Mouse (Mus musculus) forebrain, embryonic 16.5 days (tissue): Measurements from ENCODE around the gene Mvk. TPM values are rescaled to one million over a fixed set of nuclear protein-coding genes. Genes with fewer than 3 reads are reported as not detected.
A peak's percentile ranks its signal among the peaks of the same experiment; 100 is the strongest.

Source experiments
- ATAC-seq: fragments of 200-750 bp; cut with Nextera tagmentation; 2 replicates; pipeline ENCODE4 v1.8.0; 2017; ENCODE audit warnings: mild to moderate bottlenecking, moderate library complexity
- H3K27ac ChIP-seq: fragments of 300-500 bp; sonication (generic); 2 replicates; pipeline ENCODE4 v1.5.1; 2014; ENCODE audit warnings: low read length, control low read depth
- H3K27me3 ChIP-seq: fragments of 300-500 bp; sonication (generic); replicated peaks from 2 replicates; pipeline ENCODE4 v1.6.1; 2014; ENCODE audit warnings: low read length; ENCODE audit not compliant: control insufficient read depth, insufficient read depth
- H3K36me3 ChIP-seq: fragments of 300-500 bp; sonication (generic); 2 replicates; pipeline ENCODE4 v1.6.1; 2014; ENCODE audit not compliant: control insufficient read depth, insufficient read depth
- H3K4me1 ChIP-seq: fragments of 300-500 bp; sonication (generic); replicated peaks from 2 replicates; pipeline ENCODE4 v1.6.1; 2014; ENCODE audit warnings: low read length; ENCODE audit not compliant: control insufficient read depth, insufficient read depth
- H3K4me2 ChIP-seq: fragments of 300-500 bp; sonication (generic); 2 replicates; pipeline ENCODE4 v1.6.1; 2014; ENCODE audit warnings: mild to moderate bottlenecking, low read length, control low read depth
- H3K4me3 ChIP-seq: fragments of 300-500 bp; sonication (generic); replicated peaks from 2 replicates; pipeline ENCODE4 v1.5.1; 2014; ENCODE audit warnings: mild to moderate bottlenecking, low read length, control low read depth
- H3K9ac ChIP-seq: fragments of 300-500 bp; sonication (generic); replicated peaks from 2 replicates; pipeline ENCODE4 v1.6.1; 2014; ENCODE audit warnings: low read depth, low read length, control low read depth
- H3K9me3 ChIP-seq: fragments of 300-500 bp; sonication (generic); 2 replicates; pipeline ENCODE4 v1.6.1; 2016; ENCODE audit warnings: low read length; ENCODE audit not compliant: control insufficient read depth
- WGBS: fragments of 180-500 bp; shearing (Covaris S2); extraction: QIAGEN DNeasy Blood & Tissue Kit; methylation state at CpG from one replicate; pipeline ENCODE4 v1.1.7; 2014; 5-methylcytosine and 5-hydroxymethylcytosine counted together
- polyA plus RNA-seq: library from polyadenylated mRNA; unstranded; fragments of >200 nt; fragmentation: Nextera tagmentation; extraction: Ambion mirVana; gene quantifications from 2 replicates; pipeline ENCODE4 v1.2.1, GENCODE M21; 2015

Mvk gene
- polyA plus RNA-seq, 1 experiment from 2014 or later, result 48.1 TPM

GRCm38 (mm10) chr5:114435588-114435987, 8.5 kb upstream of the Mvk start:
- WGBS, result 93% methylated on average over 14 of the region's 14 CpGs
- Histone ChIP-seq H3K27ac (no peak overlapping the region), H3K9me3 (no peaks in the 10 kb centered on the region), H3K27me3 (no peaks in the 10 kb centered on the region), H3K4me2 (no peak overlapping the region), H3K9ac (no peak overlapping the region), H3K36me3 (no peaks in the 10 kb centered on the region), H3K4me1 (no peaks in the 10 kb centered on the region), H3K4me3 (no peak overlapping the region)
- ATAC-seq, result no peak

GRCm38 (mm10) chr5:114444368-114444692, 261 bp downstream of the Mvk start:
- no peaks in the 10 kb centered on the region for H3K9me3 ChIP-seq
- H3K4me3 ChIP-seq, result peak overlapping the region; percentile 69
- H3K4me1 ChIP-seq, result peaks cover 10% of the 10 kb centered on the region
- H3K9ac ChIP-seq, result peak overlapping the region; percentile 69
- H3K27me3 ChIP-seq, result no peaks in the 10 kb centered on the region
- WGBS, result under 1% methylated on average over 21 of the region's 21 CpGs
- peak; percentile 27 for ATAC-seq
- no peak overlapping the region for H3K27ac ChIP-seq
- no peaks in the 10 kb centered on the region for H3K36me3 ChIP-seq
- peak overlapping the region; percentile 89 for H3K4me2 ChIP-seq

GRCm38 (mm10) chr5:114449011-114449410, 4.9 kb downstream of the Mvk start:
- H3K9me3 ChIP-seq, result no peaks in the 10 kb centered on the region
- peaks cover 8% of the 10 kb centered on the region for H3K4me1 ChIP-seq
- no peaks in the 10 kb centered on the region for H3K27me3 ChIP-seq
- H3K4me3 ChIP-seq, result no peak overlapping the region
- 90% methylated on average over 4 of the region's 4 CpGs for WGBS
- ATAC-seq, result no peak
- no peak overlapping the region for H3K9ac ChIP-seq
- no peak overlapping the region for H3K4me2 ChIP-seq
- H3K27ac ChIP-seq, result no peak overlapping the region
- H3K36me3 ChIP-seq, result no peaks in the 10 kb centered on the region

GRCm38 (mm10) chr5:114456287-114456686, 12.2 kb downstream of the Mvk start:
- no peak overlapping the region for H3K27ac ChIP-seq
- 75% methylated on average over 9 of the region's 9 CpGs for WGBS
- H3K4me3 ChIP-seq, result no peak overlapping the region
- ATAC-seq, result no peak
- no peak overlapping the region for H3K9ac ChIP-seq
- no peaks in the 10 kb centered on the region for H3K9me3 ChIP-seq
- no peaks in the 10 kb centered on the region for H3K36me3 ChIP-seq
- H3K27me3 ChIP-seq, result no peaks in the 10 kb centered on the region
- peaks cover 3% of the 10 kb centered on the region for H3K4me1 ChIP-seq
- H3K4me2 ChIP-seq, result no peak overlapping the region

GRCm38 (mm10) chr5:114456995-114457605, 13.0 kb downstream of the Mvk start:
- H3K4me3 ChIP-seq, result no peak overlapping the region
- ATAC-seq, result no peak
- H3K27ac ChIP-seq, result no peak overlapping the region
- WGBS, result 71% methylated on average over 16 of the region's 16 CpGs
- no peaks in the 10 kb centered on the region for H3K9me3 ChIP-seq
- peaks cover 6% of the 10 kb centered on the region for H3K4me1 ChIP-seq
- no peak overlapping the region for H3K9ac ChIP-seq
- no peaks in the 10 kb centered on the region for H3K36me3 ChIP-seq
- H3K27me3 ChIP-seq, result no peaks in the 10 kb centered on the region
- H3K4me2 ChIP-seq, result no peak overlapping the region

GRCm38 (mm10) chr5:114461238-114461637, 17.2 kb downstream of the Mvk start:
- Histone ChIP-seq H3K27me3 (0 out of 2 replicates have a peak, but pooled peaks cover 3% of the 10 kb centered on the region), H3K9ac (no peak overlapping the region), H3K36me3 (no peaks in the 10 kb centered on the region), H3K27ac (no peak overlapping the region), H3K4me1 (peaks cover 15% of the 10 kb centered on the region), H3K4me3 (no peak overlapping the region), H3K9me3 (no peaks in the 10 kb centered on the region), H3K4me2 (no peak overlapping the region)
- ATAC-seq, result peak; percentile 58
- WGBS, result 3% methylated on average over 7 of the region's 7 CpGs

- Histone ChIP-seq H3K27me3 (0 out of 2 replicates have a peak, but pooled peaks cover 3% of the 10 kb centered on the region), H3K4me1 (peaks cover 23% of the 10 kb centered on the region)
- 69% methylated on average over 24 of the region's 24 CpGs for WGBS
Observed at GRCm38 (mm10) chr5:114462067-114463040, 18.3 kb downstream of the Mvk start.

GRCm38 (mm10) chr5:114464561-114464960, 20.5 kb downstream of the Mvk start:
- Histone ChIP-seq H3K27ac (no peak overlapping the region), H3K9ac (no peak overlapping the region), H3K9me3 (no peaks in the 10 kb centered on the region), H3K4me1 (peaks cover 39% of the 10 kb centered on the region), H3K27me3 (peaks cover 8% of the 10 kb centered on the region), H3K4me2 (no peak overlapping the region), H3K4me3 (no peak overlapping the region), H3K36me3 (no peaks in the 10 kb centered on the region)
- WGBS, result 89% methylated on average over 2 of the region's 2 CpGs
- ATAC-seq, result no peak

More at GRCm38 (mm10) chr5:114462067-114463040, 18.3 kb downstream of the Mvk start:
- H3K36me3 ChIP-seq, result no peaks in the 10 kb centered on the region
- H3K4me2 ChIP-seq, result no peak overlapping the region
- no peak overlapping the region for H3K27ac ChIP-seq
- H3K9me3 ChIP-seq, result no peaks in the 10 kb centered on the region
- no peak for ATAC-seq
- no peak overlapping the region for H3K9ac ChIP-seq
- H3K4me3 ChIP-seq, result no peak overlapping the region

GRCm38 (mm10) chr5:114465641-114466040, 21.6 kb downstream of the Mvk start:
- Histone ChIP-seq H3K4me2 (no peak overlapping the region), H3K27me3 (peaks cover 13% of the 10 kb centered on the region), H3K4me1 (peaks cover 39% of the 10 kb centered on the region), H3K9ac (no peak overlapping the region), H3K27ac (no peak overlapping the region), H3K9me3 (no peaks in the 10 kb centered on the region), H3K4me3 (no peak overlapping the region), H3K36me3 (no peaks in the 10 kb centered on the region)
- 60% methylated on average over 7 of the region's 7 CpGs for WGBS
- ATAC-seq, result no peak
